Mouse (Mus musculus) kidney, postnatal 10 days (tissue): Measurements from ENCODE around the gene Ormdl3.

Experiments
- DNase-seq: peaks from one replicate; pipeline ENCODE4 v3.0.0; 2021; ENCODE audit warnings: mixed read lengths

The Ormdl3 gene

GRCm38 (mm10) chr11:98550311-98550974 lies 36.7 kb downstream of the Ormdl3 start:
- DNase-seq = no peak

DNA sequence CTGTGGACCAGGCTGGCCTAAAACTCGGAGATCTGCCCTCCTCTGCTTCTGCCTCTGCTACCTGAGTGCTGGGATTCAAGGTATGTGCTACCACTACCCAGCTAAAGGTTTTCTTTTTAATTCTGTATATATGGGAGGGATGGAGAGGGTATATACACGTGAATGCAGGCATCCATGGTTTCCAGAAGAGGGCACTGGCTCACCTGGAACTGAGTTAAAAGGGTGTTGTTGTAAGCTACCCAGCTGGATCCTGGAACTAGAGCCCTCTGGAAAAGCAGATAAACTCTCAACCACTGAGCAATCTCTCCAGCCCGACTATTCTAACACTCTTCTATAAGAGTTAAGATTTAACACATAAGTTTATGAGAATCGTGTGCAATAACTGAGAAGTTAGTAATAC lies 37.8 kb downstream of the Ormdl3 start:
- no peak for DNase-seq

DNA sequence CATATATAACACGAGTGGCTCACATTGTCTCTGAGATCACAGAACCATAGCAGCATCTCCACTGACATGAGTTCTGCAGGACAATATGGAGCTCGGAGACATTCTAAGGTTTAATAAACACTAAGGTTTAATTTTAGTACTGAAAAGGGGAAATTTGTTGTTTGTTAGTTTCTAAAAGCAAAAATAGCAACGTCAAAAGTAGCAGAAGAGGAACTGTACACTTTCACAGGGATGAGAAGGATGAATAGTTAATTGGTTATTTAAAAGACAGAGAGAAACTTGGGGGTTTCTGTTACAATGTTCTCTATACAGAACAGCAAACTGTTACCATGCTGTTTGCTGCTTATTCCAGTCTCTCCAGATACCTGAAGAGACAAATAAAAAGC lies 39.9 kb downstream of the Ormdl3 start:
- DNase-seq = no peak

DNA sequence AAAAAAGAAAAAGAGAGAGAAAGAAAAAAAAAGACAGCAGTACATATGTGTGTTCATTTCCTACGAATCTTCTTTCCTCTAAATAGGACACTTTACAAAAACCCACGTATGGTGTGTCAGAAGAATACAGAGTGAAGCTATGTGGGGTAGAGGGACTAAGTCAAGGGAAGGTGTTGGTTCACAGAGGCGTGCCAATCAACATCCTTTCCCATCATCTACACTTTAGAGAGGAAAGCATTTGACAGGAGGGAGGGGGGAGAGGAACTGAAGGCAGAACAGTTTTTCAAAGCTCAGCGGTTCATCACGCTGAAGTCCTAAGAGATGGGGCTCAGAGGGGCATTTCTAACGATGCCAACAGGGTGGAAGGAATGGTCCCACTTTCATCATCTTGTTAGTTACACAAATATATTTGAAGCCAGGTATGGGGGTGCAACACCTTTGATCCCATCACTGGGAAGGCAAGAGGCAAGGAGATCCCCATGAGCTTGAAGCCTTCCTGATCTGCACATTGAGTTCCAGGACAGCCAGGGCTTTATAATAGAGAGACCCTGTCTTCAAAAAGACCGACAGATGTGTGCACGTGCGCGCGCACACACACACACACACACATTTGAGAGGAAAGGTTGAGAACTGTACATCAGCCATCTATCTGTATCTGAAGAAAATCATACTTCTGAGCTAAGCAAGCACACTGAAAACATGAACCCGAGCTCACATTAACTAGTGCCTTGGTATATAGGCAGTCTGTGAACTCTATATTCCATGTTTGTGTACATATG lies 40.5 kb downstream of the Ormdl3 start:
- no peak for DNase-seq

- DNase-seq = peak; percentile 42
Observed at GRCm38 (mm10) chr11:98545711-98546231, 41.4 kb downstream of the Ormdl3 start, which contains the start of gene Ikzf3. Gene Ikzf3, minus strand, starts transcription at chr11:98546031.

GRCm38 (mm10) chr11:98544890-98545677 lies 42.1 kb downstream of the Ormdl3 start:
- no peak for DNase-seq

DNA sequence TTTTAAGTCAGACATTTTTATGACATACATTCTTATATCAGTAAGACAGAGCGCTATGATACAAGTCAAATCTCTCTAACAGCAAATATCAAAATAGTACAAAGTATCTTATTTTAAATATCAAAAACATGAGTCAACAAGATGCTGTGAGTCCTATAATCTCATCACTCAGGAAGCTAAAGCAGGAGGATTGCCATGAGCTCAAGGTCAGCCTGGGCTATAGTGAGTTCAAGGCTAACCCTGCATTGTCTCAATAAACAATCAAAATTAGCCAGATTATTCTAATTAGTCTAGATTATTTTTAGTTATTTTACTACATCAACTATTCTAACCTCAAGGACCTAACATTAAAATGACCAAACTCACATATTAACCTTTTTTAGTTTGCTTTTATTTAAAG lies 43.8 kb downstream of the Ormdl3 start:
- DNase-seq = no peak

- DNase-seq = no peak
Observed at GRCm38 (mm10) chr11:98542553-98542952, 44.6 kb downstream of the Ormdl3 start.

DNA sequence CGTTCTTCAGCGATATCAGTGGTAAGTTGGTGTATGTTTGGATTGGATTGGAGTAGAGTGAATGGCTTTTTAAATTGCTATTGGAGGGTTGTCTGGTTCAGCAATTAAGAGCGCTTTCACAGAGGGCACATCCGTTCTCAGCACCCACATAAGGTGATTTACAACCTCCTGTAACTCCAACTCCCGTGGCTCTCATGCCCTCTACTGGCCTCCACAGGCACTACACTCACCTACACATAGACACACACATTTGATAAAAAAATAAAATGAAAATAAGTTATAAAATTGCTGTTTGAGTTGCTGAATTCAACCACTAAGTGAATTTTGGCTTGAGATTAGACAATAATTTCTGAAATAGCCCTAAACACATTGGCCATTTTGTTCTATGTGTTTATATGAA lies 46.8 kb downstream of the Ormdl3 start:
- no peak for DNase-seq

GRCm38 (mm10) chr11:98537480-98538034 lies 49.6 kb downstream of the Ormdl3 start:
- DNase-seq = no peak
